Mouse (Mus musculus) limb, embryonic 10.5 days (tissue): ENCODE measurements around the gene Apc2. TPM values are rescaled to one million over a fixed set of nuclear protein-coding genes. Genes with fewer than 3 reads are reported as not detected.

Source experiments
- DNase-seq: peaks from one replicate; pipeline ENCODE4 v3.0.0-alpha.2; 2017; ENCODE audit warnings: low spot score
- H3K27ac ChIP-seq: fragments of 300-500 bp; sonication (generic); 2 replicates; pipeline ENCODE4 v1.5.1; 2016; ENCODE audit warnings: mild to moderate bottlenecking
- H3K27me3 ChIP-seq: fragments of 300-500 bp; sonication (generic); 2 replicates; pipeline ENCODE4 v1.6.1; 2016; ENCODE audit warnings: low read depth, mild to moderate bottlenecking; ENCODE audit not compliant: poor library complexity, severe bottlenecking
- H3K36me3 ChIP-seq: fragments of 300-500 bp; sonication (generic); 2 replicates; pipeline ENCODE4 v1.6.1; 2016; ENCODE audit warnings: mild to moderate bottlenecking, moderate library complexity
- H3K4me1 ChIP-seq: fragments of 300-500 bp; sonication (generic); 2 replicates; pipeline ENCODE4 v1.6.1; 2016
- H3K4me3 ChIP-seq: fragments of 300-500 bp; sonication (generic); 2 replicates; pipeline ENCODE4 v1.5.1; 2016; ENCODE audit warnings: mild to moderate bottlenecking, moderate library complexity
- H3K9me3 ChIP-seq: fragments of 300-500 bp; sonication (generic); replicated peaks from 2 replicates; pipeline ENCODE4 v1.6.1; 2016; ENCODE audit warnings: mild to moderate bottlenecking
- WGBS: fragments of 180-500 bp; shearing (Covaris S2); methylation state at CpG from one replicate; pipeline ENCODE4 v1.1.7; 2016; 5-methylcytosine and 5-hydroxymethylcytosine counted together
- polyA plus RNA-seq: library from polyadenylated mRNA; unstranded; fragments of >200 nt; fragmentation: Nextera tagmentation; extraction: Ambion mirVana; gene quantifications from 2 replicates; pipeline ENCODE4 v1.2.1, GENCODE M21; 2016

The Apc2 gene
- polyA plus RNA-seq, 1 experiment from 2014 or later: 2.9 TPM

GRCm38 (mm10) chr10:80331636-80332524, 36.1 kb downstream of the Apc2 start:
- no peaks in the 10 kb centered on the region for H3K9me3 ChIP-seq
- H3K36me3 ChIP-seq: peaks cover 4% of the 10 kb centered on the region; the same call in 1 of the 2 replicates
- no peak for DNase-seq
- 0 out of 2 replicates have a peak overlapping the region, but pooled peaks have one; percentile 7 for H3K4me3 ChIP-seq
- peaks cover 30% of the 10 kb centered on the region for H3K4me1 ChIP-seq
- H3K27ac ChIP-seq: no peak overlapping the region
- peaks cover 82% of the 10 kb centered on the region for H3K27me3 ChIP-seq
- 52% methylated on average over 10 of the region's 10 CpGs for WGBS

- Histone ChIP-seq H3K9me3 (no peaks in the 10 kb centered on the region), H3K4me1 (peaks cover 30% of the 10 kb centered on the region), H3K36me3 (peaks cover 4% of the 10 kb centered on the region; the same call in 1 of the 2 replicates), H3K27ac (no peak overlapping the region), H3K4me3 (0 out of 2 replicates have a peak overlapping the region, but pooled peaks have one; percentile 7), H3K27me3 (peaks cover 79% of the 10 kb centered on the region)
- no peak for DNase-seq
- 80% methylated on average over 5 of the region's 5 CpGs for WGBS
Observed at GRCm38 (mm10) chr10:80332525-80332989, 36.8 kb downstream of the Apc2 start.

GRCm38 (mm10) chr10:80336263-80336662, 40.5 kb downstream of the Apc2 start:
- peaks cover 4% of the 10 kb centered on the region; the same call in 1 of the 2 replicates for H3K36me3 ChIP-seq
- no peak for DNase-seq
- H3K27ac ChIP-seq: no peak overlapping the region
- H3K4me1 ChIP-seq: peaks cover 18% of the 10 kb centered on the region
- no peaks in the 10 kb centered on the region for H3K9me3 ChIP-seq
- peaks cover 76% of the 10 kb centered on the region for H3K27me3 ChIP-seq
- no peak overlapping the region for H3K4me3 ChIP-seq
- WGBS: 88% methylated on average over 12 of the region's 12 CpGs

GRCm38 (mm10) chr10:80339941-80340750, 44.4 kb downstream of the Apc2 start:
- Histone ChIP-seq H3K9me3 (no peaks in the 10 kb centered on the region), H3K4me1 (peaks cover 49% of the 10 kb centered on the region), H3K4me3 (peak overlapping the region; percentile 16; the same call in 1 of the 2 replicates), H3K27me3 (peaks cover 82% of the 10 kb centered on the region), H3K27ac (no peak overlapping the region), H3K36me3 (peaks cover 4% of the 10 kb centered on the region; the same call in 1 of the 2 replicates)
- DNase-seq: peak; percentile 95
- WGBS: 23% methylated on average over 19 of the region's 19 CpGs

GRCm38 (mm10) chr10:80341026-80341425, 45.2 kb downstream of the Apc2 start:
- H3K9me3 ChIP-seq: no peaks in the 10 kb centered on the region
- no peak overlapping the region for H3K27ac ChIP-seq
- H3K27me3 ChIP-seq: peaks cover 82% of the 10 kb centered on the region
- DNase-seq: no peak
- H3K4me1 ChIP-seq: peaks cover 53% of the 10 kb centered on the region
- no peaks in the 10 kb centered on the region for H3K36me3 ChIP-seq
- peak overlapping the region; percentile 44; the same call in 1 of the 2 replicates for H3K4me3 ChIP-seq
- 15% methylated on average over 21 of the region's 21 CpGs for WGBS

- 4% methylated on average over 47 of the region's 47 CpGs for WGBS
- 0 out of 2 replicates have a peak overlapping the region, but pooled peaks have one; percentile 12 for H3K27ac ChIP-seq
- H3K9me3 ChIP-seq: no peaks in the 10 kb centered on the region
- H3K36me3 ChIP-seq: no peaks in the 10 kb centered on the region
- H3K4me3 ChIP-seq: peak overlapping the region; percentile 44
- peaks cover 48% of the 10 kb centered on the region for H3K4me1 ChIP-seq
- peaks cover 83% of the 10 kb centered on the region for H3K27me3 ChIP-seq
- DNase-seq: no peak
Observed at GRCm38 (mm10) chr10:80341491-80342304, 45.9 kb downstream of the Apc2 start.

- Histone ChIP-seq H3K9me3 (no peaks in the 10 kb centered on the region), H3K4me1 (peaks cover 47% of the 10 kb centered on the region), H3K27me3 (peaks cover 86% of the 10 kb centered on the region), H3K27ac (no peak overlapping the region), H3K4me3 (peak overlapping the region; percentile 44), H3K36me3 (no peaks in the 10 kb centered on the region)
- no peak for DNase-seq
- WGBS: under 1% methylated on average over 26 of the region's 26 CpGs
Observed at GRCm38 (mm10) chr10:80342305-80342748, 46.5 kb downstream of the Apc2 start.

- peak; percentile 66 for DNase-seq
- Histone ChIP-seq H3K27ac (no peak overlapping the region), H3K27me3 (peaks cover 92% of the 10 kb centered on the region), H3K36me3 (no peaks in the 10 kb centered on the region), H3K9me3 (no peaks in the 10 kb centered on the region), H3K4me1 (peaks cover 49% of the 10 kb centered on the region), H3K4me3 (peak overlapping the region; percentile 44)
- under 1% methylated on average over 22 of the region's 33 CpGs for WGBS
Observed at GRCm38 (mm10) chr10:80342749-80343424, 47.1 kb downstream of the Apc2 start.

GRCm38 (mm10) chr10:80343425-80343895, 47.7 kb downstream of the Apc2 start:
- H3K4me1 ChIP-seq: peaks cover 54% of the 10 kb centered on the region
- peaks cover 94% of the 10 kb centered on the region for H3K27me3 ChIP-seq
- WGBS: 25% methylated on average over 13 of the region's 13 CpGs
- H3K4me3 ChIP-seq: peak overlapping the region; percentile 44
- no peak overlapping the region for H3K27ac ChIP-seq
- 0 out of 2 replicates have a peak, but pooled peaks cover under 1% of the 10 kb centered on the region for H3K36me3 ChIP-seq
- H3K9me3 ChIP-seq: no peaks in the 10 kb centered on the region
- DNase-seq: no peak

- H3K27ac ChIP-seq: no peak overlapping the region
Observed at GRCm38 (mm10) chr10:80344131-80344661, 48.4 kb downstream of the Apc2 start.

GRCm38 (mm10) chr10:80345122-80345521, 49.3 kb downstream of the Apc2 start:
- H3K4me3 ChIP-seq: 0 out of 2 replicates have a peak overlapping the region, but pooled peaks have one; percentile 19
- H3K4me1 ChIP-seq: peaks cover 61% of the 10 kb centered on the region
- under 1% methylated on average over 16 of the region's 16 CpGs for WGBS

More at GRCm38 (mm10) chr10:80344131-80344661, 48.4 kb downstream of the Apc2 start:
- 42% methylated on average over 9 of the region's 9 CpGs for WGBS
- Histone ChIP-seq H3K27me3 (peaks cover 99% of the 10 kb centered on the region), H3K36me3 (0 out of 2 replicates have a peak, but pooled peaks cover 2% of the 10 kb centered on the region), H3K4me1 (peaks cover 62% of the 10 kb centered on the region), H3K9me3 (no peaks in the 10 kb centered on the region), H3K4me3 (no peak overlapping the region)
- no peak for DNase-seq

More at GRCm38 (mm10) chr10:80345122-80345521, 49.3 kb downstream of the Apc2 start:
- Histone ChIP-seq H3K27me3 (peaks cover 100% of the 10 kb centered on the region), H3K36me3 (0 out of 2 replicates have a peak, but pooled peaks cover 2% of the 10 kb centered on the region), H3K9me3 (no peaks in the 10 kb centered on the region), H3K27ac (peak overlapping the region; percentile 10; the same call in 1 of the 2 replicates)
- DNase-seq: no peak
